Mouse (Mus musculus) ES-E14 (cell line): ENCODE measurements at regions not wholly inside any gene's neighbourhood (a gene's known extent, or its start where the extent isn't known, plus 50 kb on each side); places are given as distances from the start of the nearest gene placed in this dataset.

Source experiments
- DNase-seq: peaks from one replicate; pipeline ENCODE4 v3.0.0-alpha.2; 2013; ENCODE audit warnings: low read depth, low spot score
- H3K27ac ChIP-seq: 2 replicates; pipeline ENCODE4 v1.5.1; 2012; ENCODE audit warnings: low read depth, mild to moderate bottlenecking, low read length, moderate library complexity, mixed read lengths; ENCODE audit not compliant: poor library complexity, insufficient read depth, severe bottlenecking
- H3K36me3 ChIP-seq: 2 replicates; pipeline ENCODE4 v1.6.1; 2012; ENCODE audit warnings: mild to moderate bottlenecking, low read length, moderate library complexity, mixed read lengths; ENCODE audit not compliant: control insufficient read depth, poor library complexity, insufficient read depth, severe bottlenecking
- H3K4me1 ChIP-seq, 2 experiments: fragments of 150-350 bp in 1 of 2; sonication (generic) in 1 of 2; 2 replicates each; pipeline ENCODE4 v1.6.1; 2012; ENCODE audit warnings: low read length in 2 of 2, mild to moderate bottlenecking in 1 of 2, mixed read lengths in 1 of 2; ENCODE audit not compliant: control insufficient read depth in 2 of 2, insufficient read depth in 2 of 2, poor library complexity in 1 of 2
- H3K4me3 ChIP-seq, 2 experiments: fragments of 150-350 bp in 1 of 2; sonication (generic) in 1 of 2; 2 replicates each; pipeline ENCODE4 v1.5.1; 2012; ENCODE audit warnings: low read length in 2 of 2, low read depth in 1 of 2, mild to moderate bottlenecking in 1 of 2, mixed read lengths in 1 of 2; ENCODE audit not compliant: insufficient read depth in 1 of 2, poor library complexity in 1 of 2, severe bottlenecking in 1 of 2
- H3K9ac ChIP-seq: 2 replicates; pipeline ENCODE4 v1.6.1; 2012; ENCODE audit warnings: low read depth, mild to moderate bottlenecking, low read length, mixed read lengths; ENCODE audit not compliant: poor library complexity, insufficient read depth, severe bottlenecking
- H3K9me3 ChIP-seq: fragments of 150-350 bp; sonication (generic); 2 replicates; pipeline ENCODE4 v1.6.1; 2012; ENCODE audit warnings: low read depth, mild to moderate bottlenecking, low read length; ENCODE audit not compliant: control insufficient read depth, insufficient read depth
- CHD2 ChIP-seq: IDR thresholded peaks from 2 replicates; pipeline ENCODE4 v1.6.1; 2014; ENCODE audit warnings: mild to moderate bottlenecking, low read depth, low read length, inconsistent platforms
- HCFC1 ChIP-seq: IDR thresholded peaks from 2 replicates; pipeline ENCODE4 v1.6.1; 2012; ENCODE audit warnings: low read length, inconsistent platforms, borderline replicate concordance; ENCODE audit not compliant: insufficient read depth
- MAFK ChIP-seq: IDR thresholded peaks from 2 replicates; pipeline ENCODE4 v1.6.1; 2014; ENCODE audit warnings: mild to moderate bottlenecking, low read depth, low read length, inconsistent platforms; ENCODE audit not compliant: insufficient read depth
- ZC3H11A ChIP-seq: IDR thresholded peaks from 2 replicates; pipeline ENCODE4 v1.6.1; 2012; ENCODE audit warnings: low read depth, mild to moderate bottlenecking, inconsistent platforms, low read length, borderline replicate concordance
- ZNF384 ChIP-seq: IDR thresholded peaks from 2 replicates; pipeline ENCODE4 v1.6.1; 2012; ENCODE audit warnings: low read depth, low read length, inconsistent platforms
- in situ Hi-C, 2 experiments: fragments of 600-800 bp; cut with MboI; formaldehyde crosslinking; loops; one replicate each; pipeline ENCODE4 v1.15.1; 2025; ENCODE audit warnings: low sequenced_read_pairs in 2 of 2, inconsistent platforms in 1 of 2; ENCODE audit not compliant: unreplicated experiment in 2 of 2

DNA sequence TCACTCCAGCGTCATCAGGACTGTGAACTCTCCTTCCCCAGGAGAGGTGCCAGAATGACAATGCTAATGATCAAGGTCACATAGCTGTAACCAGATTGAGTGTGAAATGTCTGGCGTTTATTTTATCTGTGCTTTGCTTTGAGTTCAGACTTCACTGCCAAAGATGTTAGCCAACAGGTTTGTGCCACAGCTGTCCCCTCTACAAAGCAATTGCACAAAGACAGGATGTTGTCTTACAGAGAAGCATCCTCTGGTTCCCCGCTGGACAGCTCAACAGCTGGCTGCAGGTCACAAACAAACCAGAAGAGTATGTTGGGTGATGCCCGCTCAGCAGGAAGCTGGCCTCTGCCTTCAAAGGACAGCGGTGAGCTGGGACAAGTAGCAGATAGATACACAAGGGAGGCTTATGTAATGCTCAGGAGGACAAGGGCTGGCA is 169.5 kb downstream of the Fam43a start:
- no peak overlapping the region for H3K27ac ChIP-seq
- no peak overlapping the region for H3K9ac ChIP-seq
- H3K4me3 ChIP-seq, result no peak overlapping the region
- TF ChIP-seq CHD2 (no peak), ZC3H11A (no peak), MAFK (no peak), ZNF384 (no peak), HCFC1 (no peak)
- no peaks in the 10 kb centered on the region for H3K36me3 ChIP-seq
- DNase-seq, result no peak
- H3K4me1 ChIP-seq, result peaks cover 3 to 14% of the 10 kb centered on the region in 2 experiments; a peak in 2 of 4 replicates
- H3K9me3 ChIP-seq, result no peaks in the 10 kb centered on the region
- in situ Hi-C loops, result no loop called here

DNA sequence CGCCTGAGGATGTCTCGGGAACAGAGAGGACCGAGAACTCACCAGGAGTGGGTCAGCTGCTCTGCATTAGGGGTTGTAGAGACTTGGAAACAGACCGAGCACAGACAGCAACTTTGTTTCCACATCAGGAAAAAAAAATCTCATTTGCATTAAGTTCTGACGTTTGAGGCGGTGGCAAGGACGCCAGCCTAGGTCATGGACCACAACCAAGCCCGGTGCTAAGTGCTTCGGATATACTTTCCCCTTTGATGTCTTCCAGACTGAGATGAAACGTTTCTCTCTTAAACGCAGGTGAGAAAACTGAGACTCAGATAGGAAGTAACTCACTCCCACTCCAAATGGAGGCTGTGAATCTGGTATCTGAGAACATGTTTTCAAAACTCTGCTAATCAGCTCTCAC is 169.9 kb downstream of the Fam43a start:
- Histone ChIP-seq H3K4me1 (peaks cover 3 to 14% of the 10 kb centered on the region in 2 experiments; a peak in 2 of 4 replicates), H3K27ac (no peak overlapping the region), H3K9me3 (no peaks in the 10 kb centered on the region), H3K9ac (no peak overlapping the region), H3K4me3 (no peak overlapping the region), H3K36me3 (no peaks in the 10 kb centered on the region)
- DNase-seq, result no peak
- in situ Hi-C loops, result no loop called here
- TF ChIP-seq MAFK (no peak), ZC3H11A (no peak), ZNF384 (no peak), HCFC1 (no peak), CHD2 (no peak)

DNA sequence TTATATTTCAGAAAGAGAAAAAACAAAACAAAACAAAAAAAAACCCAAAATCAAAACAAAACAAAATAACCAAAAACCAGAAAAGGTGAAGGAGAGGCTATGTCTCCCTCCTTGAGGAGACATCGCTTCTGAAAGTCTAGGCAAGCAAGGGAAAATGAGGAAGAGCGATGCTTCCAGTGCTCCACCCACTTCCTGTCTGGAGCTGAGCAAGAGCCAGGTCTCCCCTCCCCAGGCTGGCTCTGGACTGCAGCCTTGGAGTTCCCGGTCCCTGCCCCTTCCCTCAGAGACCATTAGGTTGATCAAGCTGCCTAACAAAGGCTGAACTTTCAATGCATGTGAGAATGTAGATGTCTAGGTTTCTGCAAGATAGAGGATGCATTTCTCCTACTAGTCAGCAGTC is 173.3 kb downstream of the Fam43a start:
- TF ChIP-seq ZNF384 (no peak), MAFK (no peak), ZC3H11A (no peak), HCFC1 (no peak), CHD2 (no peak)
- no peak overlapping the region for H3K27ac ChIP-seq
- H3K4me3 ChIP-seq, result no peak overlapping the region
- in situ Hi-C loops, result no loop called here
- DNase-seq, result no peak
- no peak overlapping the region for H3K9ac ChIP-seq
- H3K36me3 ChIP-seq, result no peaks in the 10 kb centered on the region
- no peaks in the 10 kb centered on the region for H3K9me3 ChIP-seq
- H3K4me1 ChIP-seq, result peaks cover 0 to 8% of the 10 kb centered on the region in 2 experiments; a peak in 2 of 4 replicates

DNA sequence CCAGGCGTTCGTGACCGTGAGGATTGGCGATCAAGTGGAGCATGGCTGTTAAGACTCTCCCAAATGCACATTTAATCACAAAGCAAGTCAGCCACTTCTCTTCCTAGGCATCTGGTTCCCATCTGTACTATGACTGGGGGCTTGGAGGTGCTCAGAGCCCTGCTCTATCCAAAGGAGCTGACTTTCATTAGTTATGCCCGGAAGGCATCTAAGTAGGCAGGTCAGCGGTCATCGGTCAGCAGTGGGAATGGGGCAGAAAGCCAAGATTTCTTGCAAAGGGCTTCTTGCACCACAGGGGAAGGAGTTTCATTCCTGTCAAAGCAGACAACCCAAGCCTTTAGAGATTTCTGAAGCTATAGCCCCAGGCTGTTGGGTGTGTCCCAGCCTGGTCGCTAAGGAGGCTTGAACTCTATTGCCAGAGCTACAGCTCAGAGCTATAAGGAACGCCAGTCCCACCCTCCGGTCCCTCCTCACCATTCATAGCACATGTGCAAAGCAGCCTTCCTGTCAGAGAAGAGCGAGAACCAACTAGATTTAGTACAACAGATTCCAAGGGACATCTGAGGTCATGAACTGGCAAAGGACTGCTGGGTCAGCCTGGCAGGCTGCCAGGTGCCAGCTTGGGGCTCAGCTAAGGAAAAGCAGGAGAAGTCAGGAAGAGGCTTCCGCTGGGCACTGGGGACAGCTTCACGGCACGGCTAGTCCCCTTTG is 175.6 kb downstream of the Fam43a start:
- peak; percentile 42 for DNase-seq
- H3K4me3 ChIP-seq, result no peak overlapping the region
- H3K36me3 ChIP-seq, result no peaks in the 10 kb centered on the region
- no peak overlapping the region for H3K9ac ChIP-seq
- no peaks in the 10 kb centered on the region for H3K9me3 ChIP-seq
- TF ChIP-seq ZNF384 (no peak), ZC3H11A (no peak), HCFC1 (no peak), MAFK (no peak), CHD2 (no peak)
- H3K27ac ChIP-seq, result no peak overlapping the region
- H3K4me1 ChIP-seq, result no peaks in the 10 kb centered on the region
- in situ Hi-C loops, result no loop called here
